Mouse (Mus musculus): ENCODE results near the gene Gm42957.
"Not testable (repeated sequence)": the region's sequence is repeated elsewhere in the genome, so short reads cannot be mapped to it uniquely, and the experiment has no call there.

Gm42957 gene

DNA sequence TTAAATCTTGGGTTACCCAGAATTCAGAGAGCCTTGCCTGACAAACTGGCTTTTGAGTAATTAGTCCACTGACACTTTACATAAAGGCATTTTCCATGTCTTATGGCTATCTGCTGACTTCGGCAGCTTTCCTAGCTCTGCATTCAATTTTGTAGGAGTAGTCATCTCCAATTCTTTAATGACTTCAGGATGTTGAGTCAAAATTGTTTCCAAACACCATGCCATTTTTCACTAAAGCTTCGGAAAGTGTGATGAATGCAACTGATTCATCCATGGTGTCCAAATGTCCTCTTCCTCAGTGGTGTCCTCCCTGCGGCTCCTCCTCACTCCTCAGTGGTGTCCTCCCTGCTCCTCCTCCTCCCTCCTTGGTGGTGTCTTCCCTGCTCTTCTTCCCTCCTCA is 17.3 kb upstream of the Gm42957 start:
- DNase-seq (ENCODE audit: extremely low read depth, insufficient read length, low spot score), result no peak

DNA sequence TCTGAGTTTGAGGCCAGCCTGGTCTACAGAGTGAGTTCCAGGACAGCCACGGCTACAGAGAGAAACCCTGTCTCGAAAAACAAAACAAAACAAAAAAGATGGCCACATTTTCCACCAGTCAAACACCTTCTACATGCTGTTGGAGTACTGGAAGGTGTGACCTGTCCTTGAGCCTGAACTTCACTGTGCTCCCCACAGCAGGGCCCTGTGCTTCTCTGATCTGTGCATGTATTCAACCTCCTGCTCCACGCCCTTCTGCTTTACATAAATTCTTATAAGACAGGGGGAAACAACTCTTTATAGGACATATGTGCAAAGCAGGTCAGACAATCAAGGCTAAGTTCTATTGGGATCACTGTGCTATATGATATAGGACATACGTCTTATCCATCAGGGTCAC is 12.1 kb upstream of the Gm42957 start:
- DNase-seq (ENCODE audit: extremely low read depth, insufficient read length, low spot score), result no peak

DNA sequence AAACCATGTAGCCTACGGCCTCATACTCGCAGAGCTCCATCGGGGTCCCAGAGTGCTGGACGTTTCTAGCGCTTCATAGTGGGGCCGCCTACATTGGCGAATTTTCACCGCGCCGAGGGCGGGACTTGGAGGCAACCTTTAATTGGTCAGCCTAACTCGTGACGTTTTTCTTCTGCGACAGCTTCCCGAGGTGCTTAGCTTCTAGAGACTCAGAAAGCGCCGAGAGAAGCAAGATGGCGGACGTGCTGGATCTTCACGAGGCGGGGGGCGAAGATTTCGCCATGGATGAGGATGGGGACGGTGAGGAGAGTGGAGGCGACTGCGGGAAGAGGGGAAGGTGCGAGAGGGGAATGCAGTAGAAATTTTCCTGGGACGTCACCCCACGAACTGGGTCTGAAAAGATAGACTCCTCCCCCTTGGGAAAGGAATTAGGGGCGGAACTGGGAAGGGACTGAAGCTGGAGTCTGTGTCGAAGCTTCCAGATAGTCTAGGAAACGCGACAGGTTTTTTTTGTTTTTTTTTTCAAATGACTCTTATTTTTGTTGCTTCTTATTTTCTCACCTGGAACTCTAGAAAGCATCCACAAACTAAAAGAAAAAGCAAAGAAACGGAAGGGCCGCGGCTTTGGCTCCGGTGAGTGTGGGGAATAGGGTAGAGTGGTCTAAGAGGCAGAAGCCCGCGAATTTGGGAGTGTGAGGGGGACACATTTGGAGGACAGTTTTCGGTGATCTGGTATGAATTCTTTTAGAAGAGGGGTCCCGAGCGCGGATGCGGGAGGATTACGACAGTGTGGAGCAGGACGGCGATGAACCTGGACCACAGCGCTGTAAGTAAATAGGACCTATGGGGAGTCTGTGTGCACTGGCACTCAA is 5.3 kb upstream of the Gm42957 start, which contains the start of gene Rbm8a:
Gene Rbm8a (plus strand): TSS at position 205 of the 872 bp plus-strand sequence.
- peak; percentile 91 for DNase-seq (ENCODE audit: extremely low read depth, insufficient read length, low spot score)

DNA sequence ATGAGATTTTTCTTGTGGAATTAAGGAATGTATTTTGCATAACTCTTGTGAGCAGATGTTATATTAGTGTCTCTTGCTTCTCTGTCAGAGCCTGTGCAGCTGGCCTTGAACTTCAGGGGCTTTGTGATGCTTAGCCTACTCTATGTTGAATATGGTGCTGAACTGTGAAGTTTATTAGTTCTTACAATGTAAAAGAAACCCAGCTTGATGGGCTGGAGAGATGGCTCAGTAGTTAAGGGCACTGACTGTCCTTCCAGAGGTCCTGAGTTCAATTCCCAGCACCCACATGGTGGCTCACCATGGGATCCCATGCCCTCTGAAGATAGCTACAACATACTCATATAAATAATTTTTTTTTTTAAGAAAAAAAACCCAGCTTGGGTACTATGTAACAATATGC is 3.2 kb upstream of the Gm42957 start:
- no peak for DNase-seq (ENCODE audit: extremely low read depth, insufficient read length, low spot score)

DNA sequence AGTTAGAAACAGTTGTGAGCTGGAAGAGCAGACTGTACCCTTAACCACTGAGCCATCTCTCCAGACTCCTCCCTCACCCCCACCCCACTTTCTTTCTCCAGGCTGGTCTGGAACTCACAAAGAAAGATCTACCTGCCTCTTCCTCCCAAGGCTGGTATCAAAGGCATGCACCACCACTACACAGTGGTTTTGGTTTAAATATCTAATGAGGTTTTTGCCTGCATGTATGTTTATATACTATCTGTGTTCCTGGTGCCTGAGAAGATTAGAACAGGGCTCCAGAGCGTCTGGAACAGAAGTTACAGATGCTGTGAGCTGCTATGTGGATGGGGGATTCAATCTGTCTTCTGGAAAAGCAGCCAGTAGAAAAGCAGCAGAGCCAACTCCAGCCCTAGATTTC is 1.3 kb upstream of the Gm42957 start:
- no peak for DNase-seq (ENCODE audit: extremely low read depth, insufficient read length, low spot score)

DNA sequence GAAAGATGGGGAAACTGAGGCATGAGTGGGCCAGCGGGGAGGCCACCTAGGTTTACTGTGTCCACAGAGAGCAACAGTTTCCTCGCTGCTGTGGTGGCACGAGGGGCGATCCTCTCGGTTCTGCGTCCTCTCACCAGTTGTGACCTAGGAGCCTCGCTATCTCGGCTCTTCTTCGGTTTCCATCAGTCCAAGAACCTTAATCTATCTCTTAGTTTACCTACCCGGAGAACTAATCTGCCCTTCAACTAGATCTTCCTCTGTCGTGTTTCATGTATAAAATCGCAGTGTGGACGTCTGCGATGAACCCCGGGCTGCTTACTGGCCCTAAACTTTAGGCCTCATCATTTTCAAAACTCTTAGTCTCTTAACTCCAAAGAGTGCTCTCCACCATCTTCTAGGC is 632 bp downstream of the Gm42957 start:
- no peak for DNase-seq (ENCODE audit: extremely low read depth, insufficient read length, low spot score)

DNA sequence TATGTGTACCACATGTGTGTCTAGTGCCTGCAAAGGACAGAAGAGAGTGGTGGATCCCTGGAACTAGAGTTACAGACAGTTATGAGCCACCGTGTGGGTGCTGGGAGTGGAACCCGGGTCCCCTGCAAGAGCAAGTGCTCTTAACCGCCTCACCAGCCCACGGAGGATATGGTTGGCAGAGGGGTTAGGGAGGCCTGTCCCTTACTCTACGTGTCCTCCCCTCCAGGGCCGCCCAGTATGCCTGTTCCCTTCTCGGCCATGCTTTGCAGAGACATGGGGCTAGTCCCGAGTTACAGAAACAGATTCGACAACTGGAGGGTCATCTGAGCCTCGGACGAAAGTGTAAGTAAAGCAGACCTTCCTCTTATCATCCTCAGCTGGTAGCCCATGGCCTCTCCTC is 1.2 kb downstream of the Gm42957 start:
- peak; percentile 23 for DNase-seq (ENCODE audit: extremely low read depth, insufficient read length, low spot score)

DNA sequence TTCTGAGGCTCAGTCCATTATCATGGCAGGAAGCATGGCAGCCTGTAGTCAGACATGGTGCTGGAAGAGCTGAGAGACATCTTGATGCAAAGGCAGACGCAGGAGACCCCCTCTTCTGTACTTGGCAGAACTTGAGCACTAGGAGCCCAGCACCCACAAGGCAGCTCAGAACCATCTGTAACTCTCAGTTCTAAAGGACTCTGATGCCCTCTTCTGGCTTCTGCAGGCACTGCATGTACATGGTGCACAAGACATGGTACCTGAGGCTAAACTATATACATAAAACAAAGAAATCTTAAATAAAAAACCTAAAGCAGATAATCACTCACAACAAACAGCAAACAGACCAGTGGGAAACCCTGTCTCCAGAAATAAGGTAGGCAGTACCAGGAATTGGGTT is 3.9 kb downstream of the Gm42957 start:
- DNase-seq (ENCODE audit: extremely low read depth, insufficient read length, low spot score), result peak; percentile 31

DNA sequence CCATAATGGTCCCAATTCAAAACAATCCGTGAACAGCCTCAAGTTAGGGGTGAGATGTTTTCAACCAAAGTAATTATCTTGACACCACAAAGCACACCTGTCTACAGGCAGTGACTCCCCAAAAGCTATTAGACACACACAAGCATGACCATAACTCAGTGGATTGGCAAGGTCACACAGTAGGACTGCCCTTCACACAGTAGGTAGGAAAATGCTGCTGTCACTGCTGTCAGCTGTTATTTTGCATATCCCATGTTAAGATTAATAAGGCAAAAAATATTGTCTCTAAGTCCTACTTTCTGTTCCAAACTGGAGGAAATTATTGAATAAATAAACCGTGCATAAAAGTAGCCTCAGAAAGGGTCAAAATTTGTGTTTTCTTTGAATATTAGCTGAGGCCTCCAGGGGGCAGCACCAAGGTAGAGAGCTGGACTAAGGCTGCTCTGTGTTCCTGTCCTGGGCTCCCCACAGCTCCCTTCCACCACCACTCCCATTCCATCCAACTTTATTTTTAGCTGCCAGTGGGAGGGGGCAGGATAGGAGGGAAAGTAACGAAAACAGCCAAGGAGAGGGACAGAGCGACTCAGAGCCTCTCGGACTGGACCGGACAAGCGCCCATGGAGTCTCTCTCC is 9.9 kb downstream of the Gm42957 start, which contains the start of gene Itga10:
Gene Itga10 (plus strand): TSS at position 567 of the 632 bp plus-strand sequence.
- DNase-seq (ENCODE audit: extremely low read depth, insufficient read length, low spot score), result no peak

DNA sequence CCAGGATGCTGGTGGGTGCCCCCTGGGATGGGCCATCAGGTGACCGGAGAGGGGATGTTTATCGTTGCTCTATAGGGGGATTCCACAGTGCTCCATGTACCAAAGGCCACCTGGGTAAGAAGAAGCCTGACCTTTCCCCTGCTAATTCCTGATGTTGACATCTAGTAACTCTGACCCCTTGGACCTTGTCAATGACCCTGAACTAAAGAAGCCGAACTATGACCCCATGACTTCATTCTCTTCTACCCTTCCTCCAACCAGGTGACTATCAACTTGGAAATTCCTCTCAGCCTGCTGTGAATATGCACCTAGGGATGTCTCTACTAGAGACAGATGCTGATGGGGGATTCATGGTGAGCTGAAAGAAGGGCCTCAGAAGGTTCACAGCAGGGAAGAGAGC is 12.1 kb downstream of the Gm42957 start:
- no peak for DNase-seq (ENCODE audit: extremely low read depth, insufficient read length, low spot score)

DNA sequence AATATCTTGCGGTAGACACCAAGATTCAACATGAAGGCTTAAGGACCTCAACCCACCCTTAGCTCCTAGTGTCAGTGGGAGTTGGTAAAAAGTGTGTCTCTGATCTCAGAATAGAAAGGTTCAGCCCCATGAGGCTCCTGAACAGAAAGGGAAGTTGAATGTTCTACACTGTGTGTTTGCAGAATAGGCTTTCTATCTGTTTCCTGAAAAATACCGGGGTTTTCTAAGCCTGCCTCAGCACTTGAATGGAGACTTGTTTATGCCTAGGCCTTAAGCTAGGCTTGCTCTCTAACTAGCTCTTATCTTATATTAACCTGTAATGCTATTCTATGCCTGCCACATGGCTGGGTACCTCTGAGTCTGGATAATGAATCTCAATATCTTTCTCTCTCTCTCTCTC is 25.6 kb downstream of the Gm42957 start:
- DNase-seq (ENCODE audit: extremely low read depth, insufficient read length, low spot score), result no peak

DNA sequence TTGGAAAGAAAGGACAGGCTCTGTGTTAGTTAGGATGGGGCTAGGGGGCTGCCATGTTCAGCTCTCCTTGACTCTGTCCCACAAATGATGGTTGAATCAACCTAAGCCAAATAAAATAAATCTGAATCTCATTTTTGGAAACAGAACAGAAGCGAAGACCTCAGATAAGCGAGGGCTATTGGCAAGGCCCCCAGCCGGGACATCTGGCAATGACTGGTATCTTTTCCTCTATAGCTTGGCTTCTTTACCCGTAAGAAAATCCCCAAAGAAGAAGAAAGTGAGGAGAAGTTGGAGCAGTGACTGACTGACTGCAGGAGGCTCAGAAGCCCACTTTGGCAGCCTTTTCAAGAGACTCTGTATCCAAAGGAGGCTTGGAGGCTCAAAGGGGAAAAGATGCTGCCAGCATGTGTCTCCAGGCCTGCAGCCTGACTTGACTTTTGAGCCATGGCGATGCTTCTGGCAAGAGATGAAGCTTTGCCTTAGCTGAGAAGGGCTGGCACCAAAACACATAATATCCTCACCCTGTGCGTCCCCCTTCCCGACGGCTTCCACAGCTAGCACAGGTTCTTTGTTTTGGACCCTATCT is 27.6 kb downstream of the Gm42957 start:
- peak; percentile 29 for DNase-seq (ENCODE audit: extremely low read depth, insufficient read length, low spot score)

DNA sequence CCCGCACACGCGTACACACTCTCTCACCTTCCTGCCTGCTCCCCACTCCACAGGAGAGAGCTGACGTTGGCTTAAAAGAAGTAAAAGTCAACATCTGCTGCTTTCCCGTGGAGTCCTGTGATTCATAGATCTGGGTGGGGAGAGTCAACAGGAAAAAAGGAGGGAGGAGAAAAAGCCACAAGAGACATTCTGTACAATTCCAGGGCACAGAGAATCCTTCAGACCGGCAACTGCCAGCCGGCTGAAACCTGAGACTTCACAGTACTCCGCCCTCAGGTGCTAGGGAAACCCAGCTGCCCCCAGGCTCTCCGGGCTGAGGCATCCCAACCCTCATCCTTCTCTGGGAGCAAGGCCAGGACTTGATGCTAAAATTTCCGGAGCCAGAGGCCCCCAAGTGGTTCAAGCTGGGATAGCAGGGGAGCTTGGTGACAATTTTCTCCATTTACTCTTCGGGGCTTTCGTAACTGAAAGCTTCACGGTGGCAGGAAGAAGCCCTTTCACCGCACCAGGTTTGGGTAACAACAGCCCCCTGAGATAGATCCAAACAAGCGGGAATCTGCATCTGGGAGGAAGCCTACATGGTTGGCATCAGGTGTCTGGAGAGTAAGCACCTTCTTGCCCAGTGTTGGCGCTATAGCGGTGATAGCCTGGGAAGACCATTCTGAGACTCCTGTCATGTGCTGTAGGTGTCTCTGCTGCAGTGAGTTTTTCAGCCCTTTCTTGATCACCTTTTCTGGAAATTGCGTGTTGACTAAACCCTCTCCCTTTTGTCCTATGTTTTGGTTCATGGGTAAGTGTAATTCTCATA is 28.4 kb downstream of the Gm42957 start:
- peak; percentile 87 for DNase-seq (ENCODE audit: extremely low read depth, insufficient read length, low spot score)

DNA sequence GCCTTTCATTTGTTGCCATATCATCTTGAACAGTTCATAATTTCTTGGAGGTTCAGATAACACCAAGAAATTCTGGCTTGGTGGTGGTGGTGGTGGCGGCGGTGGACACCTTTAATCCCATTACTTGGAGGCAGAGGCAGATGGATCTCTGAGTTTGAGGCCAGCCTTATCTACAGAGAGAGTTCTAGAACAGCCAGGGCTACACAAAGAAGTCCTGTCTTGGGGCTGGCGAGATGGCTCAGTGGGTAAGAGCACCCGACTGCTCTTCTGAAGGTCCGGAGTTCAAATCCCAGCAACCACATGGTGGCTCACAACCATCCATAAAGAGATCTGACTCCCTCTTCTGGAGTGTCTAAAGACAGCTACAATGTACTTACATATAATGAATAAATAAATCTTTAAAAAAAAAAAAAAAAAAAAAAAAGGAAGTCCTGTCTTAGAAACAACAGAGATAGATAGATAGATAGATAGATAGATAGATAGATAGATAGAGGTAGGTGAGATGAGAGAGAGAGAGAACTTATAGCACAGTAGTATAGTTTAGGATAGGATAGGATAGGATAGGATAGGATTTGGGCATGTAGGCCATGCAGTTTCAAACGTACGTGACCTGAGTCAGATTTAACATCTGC is 30.6 kb downstream of the Gm42957 start:
- not testable (repeated sequence) for DNase-seq (ENCODE audit: extremely low read depth, insufficient read length, low spot score)

DNA sequence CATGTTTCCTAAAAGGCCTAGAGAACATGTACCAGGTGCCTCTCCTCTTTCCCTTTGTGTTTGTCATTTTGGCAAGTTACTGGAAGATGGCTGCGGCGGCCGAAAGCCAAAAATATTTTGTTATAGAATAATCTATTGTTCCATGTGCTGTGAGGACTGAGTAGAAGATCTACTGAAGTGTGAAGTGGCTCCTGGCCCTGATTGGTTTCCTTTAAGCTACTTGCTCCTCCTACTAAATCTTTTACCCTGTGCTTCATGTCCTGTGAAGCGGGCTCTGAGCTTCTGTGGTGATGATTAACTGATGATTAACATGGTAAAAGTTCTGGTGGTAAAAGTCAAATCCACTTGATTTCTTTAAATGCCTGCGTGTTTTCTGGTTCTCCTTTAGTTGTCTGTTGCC is 31.6 kb downstream of the Gm42957 start:
- no peak for DNase-seq (ENCODE audit: extremely low read depth, insufficient read length, low spot score)

DNA sequence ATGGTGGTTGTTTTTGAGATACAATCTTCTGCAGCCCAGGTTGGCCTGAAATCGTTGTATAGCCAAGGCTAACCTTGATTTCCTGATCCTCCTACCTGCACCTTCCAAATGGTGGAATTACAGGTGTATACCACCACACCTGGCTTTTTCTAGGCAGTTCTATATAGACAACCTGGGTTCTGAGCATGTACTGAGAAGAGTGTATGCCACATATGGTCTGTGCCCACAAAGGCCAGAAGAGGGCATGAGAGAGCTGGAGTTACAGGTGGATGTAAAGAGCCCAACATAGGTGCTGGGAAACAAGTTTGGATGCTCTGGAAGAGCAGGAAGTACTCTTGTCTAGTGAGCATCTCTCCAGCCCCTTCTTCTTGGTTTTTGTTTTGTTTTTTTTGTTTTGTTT is 32.0 kb downstream of the Gm42957 start:
- peak; percentile 38 for DNase-seq (ENCODE audit: extremely low read depth, insufficient read length, low spot score)

DNA sequence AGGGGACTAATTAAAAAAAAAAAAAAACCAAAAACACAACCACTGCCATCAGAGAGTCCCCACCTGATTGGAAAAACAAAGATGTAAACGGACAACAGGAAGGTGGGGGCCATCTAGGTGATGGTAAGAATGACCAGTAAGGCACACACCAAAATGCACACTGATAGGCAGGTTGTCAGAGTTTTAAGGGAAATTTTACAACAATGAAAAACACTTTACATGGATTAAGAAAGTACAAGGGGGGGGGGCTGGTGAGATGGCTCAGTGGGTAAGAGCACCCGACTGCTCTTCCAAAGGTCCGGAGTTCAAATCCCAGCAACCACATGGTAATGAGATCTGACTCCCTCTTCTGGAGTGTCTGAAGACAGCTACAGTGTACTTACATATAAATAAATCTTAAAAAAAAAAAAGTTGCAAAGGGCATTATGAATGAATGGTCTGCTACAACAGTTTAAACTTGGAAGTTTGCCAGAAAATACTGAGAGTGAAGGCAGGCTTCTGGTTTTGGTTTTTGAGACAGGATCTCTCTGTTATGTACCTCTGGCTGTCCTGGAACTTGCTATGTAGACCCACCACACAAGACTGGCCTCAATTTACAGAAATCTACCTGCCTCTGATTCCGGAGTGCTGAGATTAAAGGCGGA is 33.3 kb downstream of the Gm42957 start:
- DNase-seq (ENCODE audit: extremely low read depth, insufficient read length, low spot score), result no peak

DNA sequence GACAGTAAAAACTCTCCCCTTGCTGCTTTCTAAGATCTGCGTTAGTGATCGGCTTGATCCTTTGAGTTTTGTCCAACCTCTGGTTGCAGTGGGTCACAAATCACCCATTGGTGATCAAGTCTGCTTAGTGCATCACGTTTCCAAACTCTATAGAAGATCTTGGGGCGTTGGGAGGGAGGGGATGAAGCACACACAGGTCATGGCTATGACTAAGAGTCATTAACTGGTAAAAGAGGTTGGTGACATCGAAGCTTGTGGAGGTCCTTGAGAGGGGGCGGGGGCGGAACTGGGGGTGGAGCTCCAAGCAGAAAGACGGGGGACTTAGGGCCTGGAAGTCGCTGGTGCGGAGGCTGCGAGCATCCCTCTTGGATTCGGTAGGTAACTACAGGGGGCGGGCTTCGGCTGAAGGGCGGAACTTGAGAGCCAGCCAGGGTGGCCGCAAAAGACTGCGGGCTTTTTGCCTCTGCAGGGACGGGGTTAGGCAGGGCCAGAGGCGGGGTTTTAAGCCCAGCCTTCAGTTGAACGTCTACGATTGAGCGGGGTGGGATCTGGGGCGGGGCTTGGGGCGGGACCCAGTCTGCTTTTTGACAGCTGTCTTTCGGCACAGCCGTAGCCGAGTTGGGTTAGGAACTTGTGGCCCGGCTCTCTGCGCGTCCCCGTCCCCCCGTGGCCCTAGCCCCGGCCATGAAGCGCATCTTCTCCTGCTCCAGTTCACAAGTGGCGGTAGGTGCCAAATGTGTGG is 34.6 kb downstream of the Gm42957 start, which contains the start of gene Ankrd35:
Gene Ankrd35 (plus strand): TSS at position 405 of the 742 bp plus-strand sequence.
- peak; percentile 82 for DNase-seq (ENCODE audit: extremely low read depth, insufficient read length, low spot score)

DNA sequence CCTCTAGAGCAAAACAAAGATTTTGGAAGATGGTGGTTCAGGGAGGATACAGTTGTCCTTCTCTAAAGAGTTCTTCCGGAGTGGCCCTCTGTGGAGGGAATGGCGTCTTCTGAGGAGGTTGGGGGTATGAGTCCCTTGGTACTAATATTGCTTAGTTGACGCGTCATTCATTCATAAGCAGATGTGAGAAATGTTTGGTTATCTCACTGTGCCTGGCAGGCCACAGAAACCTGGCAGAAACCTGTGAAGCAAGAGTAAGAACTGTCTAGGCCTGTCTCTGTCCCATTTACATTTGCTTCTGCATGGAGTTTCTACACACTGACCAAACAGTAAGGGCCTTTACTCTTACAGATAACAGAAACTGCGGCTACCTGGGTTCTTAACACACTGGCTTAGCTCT is 36.2 kb downstream of the Gm42957 start:
- no peak for DNase-seq (ENCODE audit: extremely low read depth, insufficient read length, low spot score)
